Mouse (Mus musculus): ENCODE results near the gene Olfr1329. TPM values are rescaled to one million over a fixed set of nuclear protein-coding genes. Genes with fewer than 3 reads are reported as not detected.

Olfr1329 gene
- not detected for polyA plus RNA-seq (2012; fragmentation: generic; extraction: Trizol)

GRCm38 (mm10) chr4:118917365-118917764, at the start of gene Olfr1329:
Olfr1329 (minus strand) TSS chr4:118917465.

GRCm38 (mm10) chr4:118961141-118961628, 43.9 kb upstream of the Olfr1329 start, which contains the start of gene Lao1:
Lao1 (plus strand) TSS chr4:118961578.

GRCm38 (mm10) chr4:118938512-118938911, 21.2 kb upstream of the Olfr1329 start, which contains the start of gene Olfr1328:
Olfr1328 (minus strand) TSS chr4:118938612.

DNA sequence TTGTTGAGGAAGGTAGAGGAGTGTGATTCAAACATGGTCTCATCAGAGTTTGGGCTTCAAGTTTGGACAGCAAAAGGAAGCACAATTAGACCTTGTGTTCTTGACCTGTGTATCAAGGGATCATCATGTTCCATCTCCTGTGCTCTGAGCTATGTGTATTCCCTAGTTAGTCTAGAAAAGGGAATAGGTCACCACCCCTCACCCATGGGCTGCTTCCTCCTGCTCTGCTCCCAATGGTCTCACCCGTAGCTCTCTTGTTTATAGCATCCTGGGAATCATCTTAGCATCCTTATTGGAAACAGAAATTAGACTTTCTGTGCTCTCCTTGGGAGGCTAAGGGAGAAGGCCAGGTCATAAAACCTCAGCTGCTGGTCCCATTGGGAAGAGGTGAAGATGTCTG, 29.0 kb downstream of the Olfr1329 start, which contains the start of gene Olfr1330:
Olfr1330 (plus strand) TSS at position 301 of the 400 bp plus-strand sequence.

Other genes starting within 250 kb of the Olfr1329 start
- gene Olfr1342, start 224.7 kb downstream of the Olfr1329 start, polyA plus RNA-seq (2012; fragmentation: generic; extraction: Trizol), result not detected
- not detected for gene Olfr1341, start 213.9 kb downstream of the Olfr1329 start, polyA plus RNA-seq (2012; fragmentation: generic; extraction: Trizol)
- gene Olfr1340, start 197.3 kb downstream of the Olfr1329 start, polyA plus RNA-seq (2012; fragmentation: generic; extraction: Trizol), result not detected
- gene Olfr1339, start 185.3 kb downstream of the Olfr1329 start, polyA plus RNA-seq (2012; fragmentation: generic; extraction: Trizol), result not detected
- not detected for gene Olfr1338, start 158.7 kb downstream of the Olfr1329 start, polyA plus RNA-seq (2012; fragmentation: generic; extraction: Trizol)
- gene Olfr1337, start 134.9 kb downstream of the Olfr1329 start, polyA plus RNA-seq (2012; fragmentation: generic; extraction: Trizol), result not detected
- gene Olfr1335, start 107.5 kb downstream of the Olfr1329 start, polyA plus RNA-seq (2012; fragmentation: generic; extraction: Trizol), result not detected
- not detected for gene Olfr1333, start 81.2 kb downstream of the Olfr1329 start, polyA plus RNA-seq (2012; fragmentation: generic; extraction: Trizol)
- gene Olfr1331, start 52.8 kb downstream of the Olfr1329 start, polyA plus RNA-seq (2012; fragmentation: generic; extraction: Trizol), result not detected
- under 1 TPM in 1 of 2 experiments, not detected in 1; 0.01 TPM for gene Olfr1330, start 28.9 kb downstream of the Olfr1329 start, polyA plus RNA-seq (2012; fragmentation: generic; extraction: Trizol)
- not detected for gene Olfr1328, start 21.1 kb upstream of the Olfr1329 start, polyA plus RNA-seq (2012; fragmentation: generic; extraction: Trizol)
- gene Lao1, start 44.1 kb upstream of the Olfr1329 start, polyA plus RNA-seq (2012; fragmentation: generic; extraction: Trizol), result not detected
- gene Slc2a1, start 191.2 kb upstream of the Olfr1329 start, polyA plus RNA-seq (2012; fragmentation: generic; extraction: Trizol), result 10 to 100 TPM; 20.9 to 23.8 TPM